Mouse (Mus musculus) hindbrain, embryonic 11.5 days (tissue): ENCODE measurements at regions not wholly inside any gene's neighbourhood (a gene's known extent, or its start where the extent isn't known, plus 50 kb on each side); places are given as distances from the start of the nearest gene placed in this dataset.

Experiments used
- ATAC-seq: fragments of 200-750 bp; cut with Nextera tagmentation; 2 replicates; pipeline ENCODE4 v1.8.0; 2017; ENCODE audit warnings: mild to moderate bottlenecking, moderate TSS enrichment, moderate library complexity; ENCODE audit not compliant: low FRiP score
- DNase-seq: peaks from one replicate; pipeline ENCODE4 v3.0.0-alpha.2; 2015; ENCODE audit warnings: low spot score
- H3K27ac ChIP-seq: fragments of 300-500 bp; sonication (generic); 2 replicates; pipeline ENCODE4 v1.5.1; 2014; ENCODE audit warnings: mild to moderate bottlenecking, low read depth, low read length
- H3K27me3 ChIP-seq: fragments of 300-500 bp; sonication (generic); 2 replicates; pipeline ENCODE4 v1.6.1; 2014; ENCODE audit warnings: mild to moderate bottlenecking, low read length, moderate library complexity, mixed read lengths; ENCODE audit not compliant: control insufficient read depth, insufficient read depth
- H3K36me3 ChIP-seq: fragments of 300-500 bp; sonication (generic); 2 replicates; pipeline ENCODE4 v1.6.1; 2014; ENCODE audit warnings: mild to moderate bottlenecking, low read length, moderate library complexity, mixed read lengths; ENCODE audit not compliant: control insufficient read depth, insufficient read depth
- H3K4me1 ChIP-seq: fragments of 300-500 bp; sonication (generic); replicated peaks from 2 replicates; pipeline ENCODE4 v1.6.1; 2014; ENCODE audit warnings: low read length, mixed read lengths; ENCODE audit not compliant: control insufficient read depth, insufficient read depth
- H3K4me2 ChIP-seq: fragments of 300-500 bp; sonication (generic); replicated peaks from 2 replicates; pipeline ENCODE4 v1.6.1; 2014; ENCODE audit warnings: mild to moderate bottlenecking, low read depth, low read length
- H3K4me3 ChIP-seq: fragments of 300-500 bp; sonication (generic); 2 replicates; pipeline ENCODE4 v1.5.1; 2014; ENCODE audit warnings: low read depth, low read length
- H3K9ac ChIP-seq: fragments of 300-500 bp; sonication (generic); 2 replicates; pipeline ENCODE4 v1.6.1; 2014; ENCODE audit warnings: low read depth, low read length
- H3K9me3 ChIP-seq: fragments of 300-500 bp; sonication (generic); 2 replicates; pipeline ENCODE4 v1.6.1; 2016; ENCODE audit warnings: low read length; ENCODE audit not compliant: control insufficient read depth
- WGBS: fragments of 180-500 bp; shearing (Covaris S2); extraction: QIAGEN DNeasy Blood & Tissue Kit; methylation state at CpG from one replicate; pipeline ENCODE4 v1.1.7; 2014; 5-methylcytosine and 5-hydroxymethylcytosine counted together

GRCm38 (mm10) chr16:71622664-71623063, 685.4 kb upstream of the Robo1 start:
- Histone ChIP-seq H3K4me3 (no peak overlapping the region), H3K9me3 (no peaks in the 10 kb centered on the region), H3K27ac (no peak overlapping the region), H3K4me1 (no peaks in the 10 kb centered on the region), H3K36me3 (no peaks in the 10 kb centered on the region), H3K4me2 (no peak overlapping the region), H3K27me3 (no peaks in the 10 kb centered on the region), H3K9ac (no peak overlapping the region)
- 68% methylated on average over 8 of the region's 8 CpGs for WGBS
- peak; percentile 29 for DNase-seq
- peak; percentile 70 for ATAC-seq

GRCm38 (mm10) chr16:71640361-71640760, 667.7 kb upstream of the Robo1 start:
- H3K9me3 ChIP-seq, result no peaks in the 10 kb centered on the region
- no peak overlapping the region for H3K27ac ChIP-seq
- H3K4me1 ChIP-seq, result no peaks in the 10 kb centered on the region
- H3K36me3 ChIP-seq, result no peaks in the 10 kb centered on the region
- H3K4me3 ChIP-seq, result no peak overlapping the region
- H3K4me2 ChIP-seq, result no peak overlapping the region
- no peak for ATAC-seq
- no peak overlapping the region for H3K9ac ChIP-seq
- 86% methylated on average over 2 of the region's 2 CpGs for WGBS
- H3K27me3 ChIP-seq, result no peaks in the 10 kb centered on the region
- no peak for DNase-seq

GRCm38 (mm10) chr16:71643223-71643622, 664.9 kb upstream of the Robo1 start:
- Histone ChIP-seq H3K4me3 (no peak overlapping the region), H3K4me1 (no peaks in the 10 kb centered on the region), H3K36me3 (no peaks in the 10 kb centered on the region), H3K27ac (no peak overlapping the region), H3K27me3 (no peaks in the 10 kb centered on the region), H3K9me3 (no peaks in the 10 kb centered on the region), H3K4me2 (no peak overlapping the region), H3K9ac (no peak overlapping the region)
- DNase-seq (no peak), ATAC-seq (no peak)
- WGBS, result 65% methylated on average over 6 of the region's 6 CpGs

- ATAC-seq (no peak), DNase-seq (peak; percentile 30)
- no peaks in the 10 kb centered on the region for H3K9me3 ChIP-seq
- no peaks in the 10 kb centered on the region for H3K27me3 ChIP-seq
- H3K4me1 ChIP-seq, result no peaks in the 10 kb centered on the region
- H3K27ac ChIP-seq, result no peak overlapping the region
- 8% methylated on average over 2 of the region's 2 CpGs for WGBS
- no peak overlapping the region for H3K4me3 ChIP-seq
- H3K4me2 ChIP-seq, result no peak overlapping the region
- H3K36me3 ChIP-seq, result no peaks in the 10 kb centered on the region
- no peak overlapping the region for H3K9ac ChIP-seq
Measured at GRCm38 (mm10) chr16:71678075-71678701, 629.9 kb upstream of the Robo1 start.

- H3K4me1 ChIP-seq, result no peaks in the 10 kb centered on the region
- H3K36me3 ChIP-seq, result no peaks in the 10 kb centered on the region
- WGBS, result 36% methylated on average over 4 of the region's 4 CpGs
- no peak overlapping the region for H3K9ac ChIP-seq
- ATAC-seq (no peak), DNase-seq (peak; percentile 13)
- no peak overlapping the region for H3K4me3 ChIP-seq
- no peak overlapping the region for H3K27ac ChIP-seq
- H3K9me3 ChIP-seq, result no peaks in the 10 kb centered on the region
- no peaks in the 10 kb centered on the region for H3K27me3 ChIP-seq
- no peak overlapping the region for H3K4me2 ChIP-seq
Measured at GRCm38 (mm10) chr16:71693464-71693863, 614.6 kb upstream of the Robo1 start.

GRCm38 (mm10) chr16:71705846-71706245, 602.3 kb upstream of the Robo1 start:
- Histone ChIP-seq H3K9me3 (no peaks in the 10 kb centered on the region), H3K4me3 (no peak overlapping the region), H3K27ac (no peak overlapping the region), H3K4me1 (no peaks in the 10 kb centered on the region), H3K27me3 (no peaks in the 10 kb centered on the region), H3K36me3 (no peaks in the 10 kb centered on the region), H3K4me2 (no peak overlapping the region), H3K9ac (no peak overlapping the region)
- DNase-seq, result no peak
- no peak for ATAC-seq

GRCm38 (mm10) chr16:71709684-71710083, 598.4 kb upstream of the Robo1 start:
- Histone ChIP-seq H3K9ac (no peak overlapping the region), H3K36me3 (no peaks in the 10 kb centered on the region), H3K4me3 (no peak overlapping the region), H3K4me1 (no peaks in the 10 kb centered on the region), H3K9me3 (no peaks in the 10 kb centered on the region), H3K27me3 (no peaks in the 10 kb centered on the region), H3K4me2 (no peak overlapping the region), H3K27ac (no peak overlapping the region)
- ATAC-seq (no peak), DNase-seq (no peak)
- WGBS, result 74% methylated on average over 3 of the region's 3 CpGs

- Histone ChIP-seq H3K9me3 (no peaks in the 10 kb centered on the region), H3K27me3 (no peaks in the 10 kb centered on the region), H3K4me1 (no peaks in the 10 kb centered on the region), H3K27ac (no peak overlapping the region), H3K4me3 (no peak overlapping the region), H3K4me2 (no peak overlapping the region), H3K36me3 (no peaks in the 10 kb centered on the region), H3K9ac (no peak overlapping the region)
- no peak for ATAC-seq
- no peak for DNase-seq
- 63% methylated on average over 2 of the region's 2 CpGs for WGBS
Measured at GRCm38 (mm10) chr16:71711879-71712278, 596.2 kb upstream of the Robo1 start.

- Histone ChIP-seq H3K4me2 (no peak overlapping the region), H3K27ac (no peak overlapping the region), H3K36me3 (no peaks in the 10 kb centered on the region), H3K27me3 (no peaks in the 10 kb centered on the region), H3K9ac (no peak overlapping the region), H3K9me3 (no peaks in the 10 kb centered on the region), H3K4me3 (no peak overlapping the region), H3K4me1 (no peaks in the 10 kb centered on the region)
- 56% methylated on average over 3 of the region's 3 CpGs for WGBS
- DNase-seq (no peak), ATAC-seq (no peak)
Measured at GRCm38 (mm10) chr16:71717207-71717606, 590.9 kb upstream of the Robo1 start.
